Mouse (Mus musculus): ENCODE data around the gene Ccdc187. TPM values are rescaled to one million over a fixed set of nuclear protein-coding genes. Genes with fewer than 3 reads are reported as not detected.

Ccdc187 gene
- total and polyA plus RNA-seq, 2 experiments from 2014 or later = 0.16 to 2.8 TPM

- no peaks in the 10 kb centered on the region for H3K9me3 ChIP-seq (ENCODE audit: low read length)
- no peak overlapping the region for H3K9ac ChIP-seq (replicated peaks; ENCODE audit: low read length, poor library complexity, severe bottlenecking)
- 66% methylated on average over 3 of the region's 3 CpGs for WGBS
- H3K27me3 ChIP-seq (ENCODE audit: insufficient read depth, low read length) = no peaks in the 10 kb centered on the region
- H3K27ac ChIP-seq (ENCODE audit: low read depth, low read length) = no peak overlapping the region
- ATAC-seq (ENCODE audit: low FRiP score) (no peak), DNase-seq (ENCODE audit: low spot score) (no peak)
- TF ChIP-seq CTCF (IDR thresholded peaks at IDR 0.05) = no peak
- H3K4me2 ChIP-seq (ENCODE audit: low read depth, low read length, poor library complexity, severe bottlenecking) = no peak overlapping the region
- no peaks in the 10 kb centered on the region for H3K36me3 ChIP-seq (ENCODE audit: insufficient read depth, low read length)
- no peaks in the 10 kb centered on the region for H3K4me1 ChIP-seq (ENCODE audit: insufficient read depth, low read length)
- no peak overlapping the region for H3K4me3 ChIP-seq (ENCODE audit: low read depth, low read length)
Observed at GRCm38 (mm10) chr2:26247531-26247930, 46.8 kb downstream of the Ccdc187 start.

- H3K4me1 ChIP-seq (ENCODE audit: insufficient read depth, low read length) = no peaks in the 10 kb centered on the region
- WGBS = 68% methylated on average over 3 of the region's 3 CpGs
- no peaks in the 10 kb centered on the region for H3K9me3 ChIP-seq (ENCODE audit: low read length)
- TF ChIP-seq CTCF (IDR thresholded peaks at IDR 0.05) = no peak
- no peaks in the 10 kb centered on the region for H3K27me3 ChIP-seq (ENCODE audit: insufficient read depth, low read length)
- H3K4me3 ChIP-seq (ENCODE audit: low read depth, low read length) = no peak overlapping the region
- no peak overlapping the region for H3K9ac ChIP-seq (replicated peaks; ENCODE audit: low read length, poor library complexity, severe bottlenecking)
- DNase-seq (ENCODE audit: low spot score) (peak; percentile 24), ATAC-seq (ENCODE audit: low FRiP score) (no peak)
- no peaks in the 10 kb centered on the region for H3K36me3 ChIP-seq (ENCODE audit: insufficient read depth, low read length)
- H3K4me2 ChIP-seq (ENCODE audit: low read depth, low read length, poor library complexity, severe bottlenecking) = no peak overlapping the region
- H3K27ac ChIP-seq (ENCODE audit: low read depth, low read length) = no peak overlapping the region
Observed at GRCm38 (mm10) chr2:26240841-26241240, 53.5 kb downstream of the Ccdc187 start.

GRCm38 (mm10) chr2:26240330-26240729 is 54.0 kb downstream of the Ccdc187 start:
- Histone ChIP-seq H3K27me3 (ENCODE audit: insufficient read depth, low read length) (no peaks in the 10 kb centered on the region), H3K9me3 (ENCODE audit: low read length) (no peaks in the 10 kb centered on the region), H3K36me3 (ENCODE audit: insufficient read depth, low read length) (no peaks in the 10 kb centered on the region), H3K27ac (ENCODE audit: low read depth, low read length) (no peak overlapping the region), H3K4me3 (ENCODE audit: low read depth, low read length) (no peak overlapping the region), H3K4me2 (ENCODE audit: low read depth, low read length, poor library complexity, severe bottlenecking) (no peak overlapping the region), H3K4me1 (ENCODE audit: insufficient read depth, low read length) (no peaks in the 10 kb centered on the region), H3K9ac (replicated peaks; ENCODE audit: low read length, poor library complexity, severe bottlenecking) (0 out of 2 replicates have a peak overlapping the region, but pooled peaks have one; percentile 33)
- no peak for ATAC-seq (ENCODE audit: low FRiP score)
- TF ChIP-seq CTCF (IDR thresholded peaks at IDR 0.05) = no peak
- DNase-seq (ENCODE audit: low spot score) = peak; percentile 47
- 61% methylated on average over 9 of the region's 9 CpGs for WGBS

- Histone ChIP-seq H3K27me3 (ENCODE audit: insufficient read depth, low read length) (no peaks in the 10 kb centered on the region), H3K4me3 (ENCODE audit: low read depth, low read length) (peak within 1 kb of the TSS; percentile 95), H3K36me3 (ENCODE audit: insufficient read depth, low read length) (0 out of 2 replicates have a peak, but pooled peaks cover 2% of the 10 kb centered on the region), H3K4me2 (ENCODE audit: low read depth, low read length, poor library complexity, severe bottlenecking) (peak within 1 kb of the TSS; percentile 83), H3K9ac (replicated peaks; ENCODE audit: low read length, poor library complexity, severe bottlenecking) (peak within 1 kb of the TSS; percentile 93), H3K9me3 (ENCODE audit: low read length) (no peaks in the 10 kb centered on the region), H3K4me1 (ENCODE audit: insufficient read depth, low read length) (no peaks in the 10 kb centered on the region), H3K27ac (ENCODE audit: low read depth, low read length) (peak within 1 kb of the TSS; percentile 88)
- WGBS = under 1% methylated on average over 35 of the region's 36 CpGs
- TF ChIP-seq CTCF (IDR thresholded peaks at IDR 0.05) = no peak
- peak; percentile 87 for ATAC-seq (ENCODE audit: low FRiP score)
- peak; percentile 93 for DNase-seq (ENCODE audit: low spot score)
Observed at GRCm38 (mm10) chr2:26237290-26237782, 57.0 kb downstream of the Ccdc187 start, which contains the start of gene Qsox2. Gene Qsox2 (minus strand): TSS chr2:26237525.

GRCm38 (mm10) chr2:26236681-26237289 is 57.6 kb downstream of the Ccdc187 start:
- no peaks in the 10 kb centered on the region for H3K27me3 ChIP-seq (ENCODE audit: insufficient read depth, low read length)
- no peaks in the 10 kb centered on the region for H3K9me3 ChIP-seq (ENCODE audit: low read length)
- ATAC-seq (ENCODE audit: low FRiP score) (peak; percentile 42), DNase-seq (ENCODE audit: low spot score) (peak; percentile 30)
- no peak for TF ChIP-seq CTCF (IDR thresholded peaks at IDR 0.05)
- peak overlapping the region; percentile 83 for H3K4me2 ChIP-seq (ENCODE audit: low read depth, low read length, poor library complexity, severe bottlenecking)
- H3K9ac ChIP-seq (replicated peaks; ENCODE audit: low read length, poor library complexity, severe bottlenecking) = peak overlapping the region; percentile 93
- peak overlapping the region; percentile 88 for H3K27ac ChIP-seq (ENCODE audit: low read depth, low read length)
- H3K4me3 ChIP-seq (ENCODE audit: low read depth, low read length) = peak overlapping the region; percentile 95
- 0% methylated on average over 44 of the region's 51 CpGs for WGBS
- H3K36me3 ChIP-seq (ENCODE audit: insufficient read depth, low read length) = 0 out of 2 replicates have a peak, but pooled peaks cover 2% of the 10 kb centered on the region
- no peaks in the 10 kb centered on the region for H3K4me1 ChIP-seq (ENCODE audit: insufficient read depth, low read length)

GRCm38 (mm10) chr2:26234771-26235170 is 59.6 kb downstream of the Ccdc187 start:
- H3K36me3 ChIP-seq (ENCODE audit: insufficient read depth, low read length) = 0 out of 2 replicates have a peak, but pooled peaks cover 2% of the 10 kb centered on the region
- no peaks in the 10 kb centered on the region for H3K4me1 ChIP-seq (ENCODE audit: insufficient read depth, low read length)
- no peak overlapping the region for H3K4me2 ChIP-seq (ENCODE audit: low read depth, low read length, poor library complexity, severe bottlenecking)
- H3K27me3 ChIP-seq (ENCODE audit: insufficient read depth, low read length) = no peaks in the 10 kb centered on the region
- no peaks in the 10 kb centered on the region for H3K9me3 ChIP-seq (ENCODE audit: low read length)
- no peak overlapping the region for H3K9ac ChIP-seq (replicated peaks; ENCODE audit: low read length, poor library complexity, severe bottlenecking)
- H3K4me3 ChIP-seq (ENCODE audit: low read depth, low read length) = no peak overlapping the region
- no peak overlapping the region for H3K27ac ChIP-seq (ENCODE audit: low read depth, low read length)
- 94% methylated on average over 2 of the region's 2 CpGs for WGBS
- ATAC-seq (ENCODE audit: low FRiP score) = no peak
- DNase-seq (ENCODE audit: low spot score) = no peak
- TF ChIP-seq CTCF (IDR thresholded peaks at IDR 0.05) = no peak

Measured in midbrain, postnatal 0 days (tissue).